Mouse (Mus musculus) embryonic facial prominence, embryonic 14.5 days (tissue): ENCODE measurements around the gene Fam3a. TPM values are rescaled to one million over a fixed set of nuclear protein-coding genes. Genes with fewer than 3 reads are reported as not detected.
"Not testable (repeated sequence)": the region's sequence is repeated elsewhere in the genome, so short reads cannot be mapped to it uniquely, and the experiment has no call there.

Experiments
- ATAC-seq: fragments of 200-750 bp; cut with Nextera tagmentation; 2 replicates; pipeline ENCODE4 v1.8.0; 2017; ENCODE audit warnings: low read depth, moderate number of reproducible peaks, moderate TSS enrichment
- DNase-seq: peaks from one replicate; pipeline ENCODE4 v3.0.0-alpha.2; 2015; ENCODE audit warnings: low spot score
- H3K27ac ChIP-seq: fragments of 300-500 bp; sonication (generic); replicated peaks from 2 replicates; pipeline ENCODE4 v1.5.1; 2014; ENCODE audit warnings: low read depth, mild to moderate bottlenecking, low read length, moderate library complexity
- H3K27me3 ChIP-seq: fragments of 300-500 bp; sonication (generic); replicated peaks from 2 replicates; pipeline ENCODE4 v1.6.1; 2014; ENCODE audit warnings: low read length; ENCODE audit not compliant: control insufficient read depth, insufficient read depth
- H3K36me3 ChIP-seq: fragments of 300-500 bp; sonication (generic); 2 replicates; pipeline ENCODE4 v1.6.1; 2014; ENCODE audit warnings: low read length, mixed read lengths; ENCODE audit not compliant: control insufficient read depth, insufficient read depth
- H3K4me1 ChIP-seq: fragments of 300-500 bp; sonication (generic); 2 replicates; pipeline ENCODE4 v1.6.1; 2014; ENCODE audit warnings: antibody characterized with exemption, low read length; ENCODE audit not compliant: control insufficient read depth, insufficient read depth
- H3K4me2 ChIP-seq: fragments of 300-500 bp; sonication (generic); 2 replicates; pipeline ENCODE4 v1.6.1; 2014; ENCODE audit warnings: low read depth, mild to moderate bottlenecking, low read length, moderate library complexity, mixed read lengths
- H3K4me3 ChIP-seq: fragments of 300-500 bp; sonication (generic); 2 replicates; pipeline ENCODE4 v1.5.1; 2014; ENCODE audit warnings: low read depth, mild to moderate bottlenecking, low read length
- H3K9ac ChIP-seq: fragments of 300-500 bp; sonication (generic); 2 replicates; pipeline ENCODE4 v1.6.1; 2014; ENCODE audit warnings: low read depth, mild to moderate bottlenecking, low read length, moderate library complexity, mixed read lengths
- H3K9me3 ChIP-seq: fragments of 300-500 bp; sonication (generic); 2 replicates; pipeline ENCODE4 v1.6.1; 2016; ENCODE audit warnings: low read length; ENCODE audit not compliant: control insufficient read depth
- WGBS: fragments of 180-500 bp; shearing (Covaris S2); extraction: QIAGEN DNeasy Blood & Tissue Kit; methylation state at CpG from one replicate; pipeline ENCODE4 v1.1.7; 2014; 5-methylcytosine and 5-hydroxymethylcytosine counted together
- polyA plus RNA-seq: library from polyadenylated mRNA; unstranded; fragments of >200 nt; fragmentation: Nextera tagmentation; extraction: Ambion mirVana; gene quantifications from 2 replicates; pipeline ENCODE4 v1.2.1, GENCODE M21; 2014

Fam3a gene
- polyA plus RNA-seq, 1 experiment from 2014 or later = 38.4 TPM

DNA sequence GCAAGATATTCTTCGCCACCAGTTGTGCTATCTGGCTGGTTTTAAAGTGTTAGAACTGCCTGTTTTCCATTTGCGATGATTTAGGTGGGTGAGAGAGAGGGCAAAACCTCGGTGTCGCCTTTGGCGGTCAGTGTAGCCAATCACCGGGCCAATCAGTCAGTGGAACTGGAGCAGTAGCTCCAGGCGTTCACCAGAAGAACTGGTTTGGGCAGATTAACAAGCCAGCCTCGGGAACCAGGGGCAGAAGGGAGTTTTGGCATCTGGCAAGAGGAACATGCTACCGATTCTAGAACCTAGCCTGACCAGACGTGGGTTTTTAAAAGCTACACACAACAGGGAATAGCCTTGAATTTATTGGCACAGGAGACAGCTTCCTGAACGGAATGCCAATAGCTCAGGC is 33.9 kb downstream of the Fam3a start:
- DNase-seq (peak; percentile 20), ATAC-seq (no peak)

DNA sequence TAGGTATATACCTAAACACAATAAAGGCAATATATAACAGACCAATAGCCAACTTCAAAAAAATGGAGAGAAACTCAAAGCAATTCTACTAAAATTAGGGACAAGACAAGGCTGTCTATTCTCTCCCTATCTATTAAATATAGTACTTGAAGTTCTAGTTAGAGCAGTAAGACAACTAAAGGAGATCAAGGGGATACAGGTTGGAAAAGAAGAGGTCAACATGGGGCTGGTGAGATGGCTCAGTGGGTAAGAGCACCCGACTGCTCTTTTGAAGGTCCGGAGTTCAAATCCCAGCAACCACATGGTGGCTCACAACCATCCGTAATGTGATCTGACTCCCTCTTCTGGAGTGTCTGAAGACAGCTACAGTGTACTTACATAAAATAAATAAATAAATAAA is 36.0 kb downstream of the Fam3a start:
- ATAC-seq, H3K27me3 ChIP-seq, H3K27ac ChIP-seq, DNase-seq, H3K9me3 ChIP-seq, H3K36me3 ChIP-seq, H3K9ac ChIP-seq, H3K4me2 ChIP-seq, H3K4me3 ChIP-seq, H3K4me1 ChIP-seq: not testable (repeated sequence)
- WGBS = 86% methylated on average over 3 of the region's 3 CpGs

More for the DNA sequence above, 33.9 kb downstream of the Fam3a start:
- Histone ChIP-seq H3K9me3 (no peaks in the 10 kb centered on the region), H3K27me3 (no peaks in the 10 kb centered on the region), H3K9ac (no peak overlapping the region), H3K36me3 (no peaks in the 10 kb centered on the region), H3K4me2 (no peak overlapping the region), H3K4me1 (no peaks in the 10 kb centered on the region), H3K27ac (no peak overlapping the region), H3K4me3 (no peak overlapping the region)
- 40% methylated on average over 11 of the region's 11 CpGs for WGBS

GRCm38 (mm10) chrX:74353467-74353770 is 39.7 kb downstream of the Fam3a start, which contains the start of gene Lage3:
Gene Lage3, minus strand, starts transcription at chrX:74353618.
- DNase-seq (peak; percentile 89), ATAC-seq (peak; percentile 94)
- peak within 1 kb of the TSS; percentile 61 for H3K4me2 ChIP-seq
- H3K4me3 ChIP-seq = peak within 1 kb of the TSS; percentile 46
- H3K4me1 ChIP-seq = no peaks in the 10 kb centered on the region
- peak within 1 kb of the TSS; percentile 72 for H3K9ac ChIP-seq
- no peaks in the 10 kb centered on the region for H3K36me3 ChIP-seq
- no peaks in the 10 kb centered on the region for H3K9me3 ChIP-seq
- WGBS = 31% methylated on average over 15 of the region's 22 CpGs
- H3K27ac ChIP-seq = peak within 1 kb of the TSS; percentile 44
- no peaks in the 10 kb centered on the region for H3K27me3 ChIP-seq

- H3K9me3 ChIP-seq = no peaks in the 10 kb centered on the region
- no peaks in the 10 kb centered on the region for H3K36me3 ChIP-seq
- DNase-seq = no peak
- peak overlapping the region; percentile 61 for H3K4me2 ChIP-seq
- no peaks in the 10 kb centered on the region for H3K4me1 ChIP-seq
- WGBS = 27% methylated on average over 13 of the region's 13 CpGs
- H3K4me3 ChIP-seq = peak overlapping the region; percentile 46
- peak; percentile 60; the same call in 1 of the 2 replicates for ATAC-seq
- no peaks in the 10 kb centered on the region for H3K27me3 ChIP-seq
- peak overlapping the region; percentile 44 for H3K27ac ChIP-seq
- H3K9ac ChIP-seq = peak overlapping the region; percentile 72
Observed at GRCm38 (mm10) chrX:74352645-74353466, 40.2 kb downstream of the Fam3a start.

Other genes with a start within 250 kb of the Fam3a start
- not detected in 2 replicates for gene Tex28, start 225.4 kb downstream of the Fam3a start, polyA plus RNA-seq
- gene Tktl1, start 216.0 kb downstream of the Fam3a start, polyA plus RNA-seq = not detected in 2 replicates
- gene Flna, start 143.5 kb downstream of the Fam3a start, polyA plus RNA-seq = 284 and 324 TPM in 2 replicates
- 26.1 and 26.9 TPM in 2 replicates for gene Emd, start 138.6 kb downstream of the Fam3a start, polyA plus RNA-seq
- gene Rpl10, start 122.5 kb downstream of the Fam3a start, polyA plus RNA-seq = 898 and 935 TPM in 2 replicates
- gene Taz, start 111.4 kb downstream of the Fam3a start, polyA plus RNA-seq = 61.5 and 63.1 TPM in 2 replicates
- gene Dnase1l1, start 110.9 kb downstream of the Fam3a start, polyA plus RNA-seq = 16.5 and 19.3 TPM in 2 replicates
- 138 and 143 TPM in 2 replicates for gene Atp6ap1, start 96.2 kb downstream of the Fam3a start, polyA plus RNA-seq
- 156 and 180 TPM in 2 replicates for gene Gdi1, start 88.3 kb downstream of the Fam3a start, polyA plus RNA-seq
- 45.6 and 47.9 TPM in 2 replicates for gene Fam50a, start 80.2 kb downstream of the Fam3a start, polyA plus RNA-seq
- gene Plxna3, start 64.2 kb downstream of the Fam3a start, polyA plus RNA-seq = 18.0 and 19.7 TPM in 2 replicates
- 94.0 and 104 TPM in 2 replicates for gene Lage3, start 39.7 kb downstream of the Fam3a start, polyA plus RNA-seq
- gene Ubl4a, start 20.1 kb downstream of the Fam3a start, polyA plus RNA-seq = 78.8 and 83.5 TPM in 2 replicates
- 21.4 and 22.5 TPM in 2 replicates for gene Slc10a3, start 19.9 kb downstream of the Fam3a start, polyA plus RNA-seq
- gene Ikbkg, start within 50 bp of the Fam3a start, polyA plus RNA-seq = 20.7 and 25.4 TPM in 2 replicates
- 43.9 and 50.7 TPM in 2 replicates for gene G6pdx, start 35.9 kb upstream of the Fam3a start, polyA plus RNA-seq
- gene Gm6880, start 88.1 kb upstream of the Fam3a start, polyA plus RNA-seq = not detected in 2 replicates
- not detected in 2 replicates for gene Olfr1326-ps1, start 181.6 kb upstream of the Fam3a start, polyA plus RNA-seq
- gene Olfr1325, start 199.4 kb upstream of the Fam3a start, polyA plus RNA-seq = 0.07 TPM in 1 of 2 replicates, not detected in the other